In genomic region chr7:64392819-64393151, GRCm38 (mm10) we compare ENCODE assay signal across 7 mouse cellular contexts. TPM values are rescaled to one million over a fixed set of nuclear protein-coding genes. Genes with fewer than 3 reads are reported as not detected.
DNase-seq lines count a peak whose midpoint lies in the region; ATAC-seq and TF ChIP-seq lines count a peak whose summit lies in the region.

No protein-coding gene starts in this region.

- no peaks in the 10 kb centered on the region for H3K27me3 ChIP-seq in neural tube, embryonic 11.5 days (ENCODE audit: control insufficient read depth, insufficient read depth, low read length)
- H3K27me3 ChIP-seq in forebrain, embryonic 12.5 days = no peaks in the 10 kb centered on the region
- no peaks in the 10 kb centered on the region for H3K27me3 ChIP-seq in limb, embryonic 14.5 days (ENCODE audit: control insufficient read depth, insufficient read depth, low read length)
- no peaks in the 10 kb centered on the region for H3K27me3 ChIP-seq in stomach, embryonic 16.5 days (ENCODE audit: control insufficient read depth, insufficient read depth, low read length)

- no peak overlapping the region for H3K27ac ChIP-seq in neural tube, embryonic 11.5 days (ENCODE audit: low read depth, low read length)
- H3K27ac ChIP-seq in forebrain, embryonic 12.5 days = peak overlapping the region; percentile 75
- peak overlapping the region; percentile 85 for H3K27ac ChIP-seq in limb, embryonic 14.5 days (replicated peaks; ENCODE audit: low read depth, low read length)
- H3K27ac ChIP-seq in stomach, embryonic 16.5 days (ENCODE audit: low read length) = peak overlapping the region; percentile 90

- H3K9me3 ChIP-seq in neural tube, embryonic 11.5 days (ENCODE audit: control insufficient read depth, low read length) = no peaks in the 10 kb centered on the region
- H3K9me3 ChIP-seq in forebrain, embryonic 12.5 days = no peaks in the 10 kb centered on the region
- no peaks in the 10 kb centered on the region for H3K9me3 ChIP-seq in limb, embryonic 14.5 days (ENCODE audit: control insufficient read depth, low read length)
- H3K9me3 ChIP-seq in stomach, embryonic 16.5 days (replicated peaks; ENCODE audit: control insufficient read depth, low read length) = no peaks in the 10 kb centered on the region

- no peak for ATAC-seq in neural tube, embryonic 11.5 days (ENCODE audit: insufficient read depth, low FRiP score, low TSS enrichment)
- no peak for ATAC-seq in forebrain, embryonic 12.5 days (ENCODE audit: low FRiP score)
- ATAC-seq in limb, embryonic 14.5 days (ENCODE audit: low FRiP score, low read depth) = peak; percentile 23
- peak; percentile 65 for ATAC-seq in stomach, embryonic 16.5 days (ENCODE audit: insufficient read depth, low FRiP score)
- no peak for ATAC-seq in megakaryocyte-erythroid progenitor cell, adult 5-6 weeks (replicated peaks; ENCODE audit: low FRiP score, low TSS enrichment, poor library complexity, severe bottlenecking)

- H3K4me2 ChIP-seq in neural tube, embryonic 11.5 days (ENCODE audit: low read depth) = peak overlapping the region; percentile 46
- peak overlapping the region; percentile 95 for H3K4me2 ChIP-seq in forebrain, embryonic 12.5 days
- peak overlapping the region; percentile 62 for H3K4me2 ChIP-seq in limb, embryonic 14.5 days (replicated peaks; ENCODE audit: low read depth, low read length, severe bottlenecking)
- peak overlapping the region; percentile 64 for H3K4me2 ChIP-seq in stomach, embryonic 16.5 days (ENCODE audit: low read depth, low read length)

- peak overlapping the region; percentile 77 for H3K4me3 ChIP-seq in neural tube, embryonic 11.5 days (ENCODE audit: low read depth, low read length)
- H3K4me3 ChIP-seq in forebrain, embryonic 12.5 days (replicated peaks) = peak overlapping the region; percentile 70
- peak overlapping the region; percentile 74 for H3K4me3 ChIP-seq in limb, embryonic 14.5 days (replicated peaks; ENCODE audit: low read length)
- H3K4me3 ChIP-seq in stomach, embryonic 16.5 days (replicated peaks; ENCODE audit: low read length) = peak overlapping the region; percentile 93

- peak overlapping the region; percentile 55 for H3K9ac ChIP-seq in neural tube, embryonic 11.5 days (ENCODE audit: low read length)
- peak overlapping the region; percentile 77 for H3K9ac ChIP-seq in forebrain, embryonic 12.5 days
- peak overlapping the region; percentile 72 for H3K9ac ChIP-seq in limb, embryonic 14.5 days (ENCODE audit: low read depth, low read length, severe bottlenecking)
- H3K9ac ChIP-seq in stomach, embryonic 16.5 days (ENCODE audit: low read length) = peak overlapping the region; percentile 96

- WGBS in neural tube, embryonic 11.5 days = under 1% methylated on average over 15 of the region's 15 CpGs
- 1% methylated on average over 15 of the region's 15 CpGs for WGBS in forebrain, embryonic 12.5 days
- WGBS in limb, embryonic 14.5 days = 1% methylated on average over 15 of the region's 15 CpGs
- WGBS in stomach, embryonic 16.5 days = under 1% methylated on average over 15 of the region's 15 CpGs

- no peaks in the 10 kb centered on the region; the same call in 1 of the 2 replicates for H3K36me3 ChIP-seq in neural tube, embryonic 11.5 days (ENCODE audit: control insufficient read depth, insufficient read depth, low read length)
- peaks cover 18% of the 10 kb centered on the region for H3K36me3 ChIP-seq in forebrain, embryonic 12.5 days (replicated peaks)
- H3K36me3 ChIP-seq in limb, embryonic 14.5 days (ENCODE audit: control insufficient read depth, insufficient read depth, low read length) = peaks cover 19% of the 10 kb centered on the region
- 0 out of 2 replicates have a peak, but pooled peaks cover 3% of the 10 kb centered on the region for H3K36me3 ChIP-seq in stomach, embryonic 16.5 days (ENCODE audit: control insufficient read depth, insufficient read depth, low read length)

- no peak for DNase-seq in neural tube, embryonic 11.5 days (ENCODE audit: low spot score)
- no peak for DNase-seq in neural tube, embryonic 10.5 days (ENCODE audit: extremely low spot score, low spot score)
- no peak for DNase-seq in limb, embryonic 14.5 days (ENCODE audit: low spot score)
- DNase-seq in adrenal gland, adult (ENCODE audit: inconsistent age in 2 of 2, low spot score in 1 of 2) = no peak

- H3K4me1 ChIP-seq in neural tube, embryonic 11.5 days (ENCODE audit: control insufficient read depth, insufficient read depth, low read length) = peaks cover 4% of the 10 kb centered on the region
- peaks cover 24% of the 10 kb centered on the region for H3K4me1 ChIP-seq in forebrain, embryonic 12.5 days
- peaks cover 4% of the 10 kb centered on the region; the same call in 1 of the 2 replicates for H3K4me1 ChIP-seq in limb, embryonic 14.5 days (ENCODE audit: control insufficient read depth, insufficient read depth, low read length)
- peaks cover 7% of the 10 kb centered on the region for H3K4me1 ChIP-seq in stomach, embryonic 16.5 days (ENCODE audit: control insufficient read depth, insufficient read depth, low read length)

- TF ChIP-seq POLR2A in limb, embryonic 14.5 days (IDR thresholded peaks at IDR 0.05; ENCODE audit: borderline replicate concordance, extremely low read depth, insufficient read depth, insufficient read length) = no peak

RNA-seq across cellular contexts. Expression of gene Mcee, which starts 0.4 kb away (rescaled TPM):
- polyA plus RNA-seq in neural tube, embryonic 11.5 days (2014; fragmentation: Nextera tagmentation; extraction: Ambion mirVana) = 34.2 and 39.7 TPM in 2 replicates
- 30.7 and 34.9 TPM in 2 replicates for polyA plus RNA-seq in forebrain, embryonic 12.5 days (2016; fragmentation: Nextera tagmentation; extraction: Ambion mirVana)
- 26.9 and 37.8 TPM in 2 replicates for polyA plus RNA-seq in limb, embryonic 14.5 days (2012; rRNA removed)
- polyA plus RNA-seq in limb, embryonic 14.5 days (2014; fragmentation: Nextera tagmentation; extraction: Ambion mirVana) = 62.2 and 64.8 TPM in 2 replicates
- polyA plus RNA-seq in stomach, embryonic 16.5 days (2015; fragmentation: Nextera tagmentation; extraction: Ambion mirVana) = 84.1 and 93.7 TPM in 2 replicates
- 45.6 and 49.8 TPM in 2 replicates for total RNA-seq in megakaryocyte-erythroid progenitor cell, adult 5-6 weeks (2014; fragmentation: Nextera tagmentation)
- total RNA-seq in megakaryocyte-erythroid progenitor cell, adult 5-6 weeks (2017) = 80.3 and 112 TPM in 2 replicates

RNA-seq across cellular contexts. Expression of gene Mphosph10, which starts 0.7 kb away (rescaled TPM):
- polyA plus RNA-seq in neural tube, embryonic 11.5 days (2014; fragmentation: Nextera tagmentation; extraction: Ambion mirVana) = 51.9 and 54.4 TPM in 2 replicates
- 48.5 and 51.3 TPM in 2 replicates for polyA plus RNA-seq in forebrain, embryonic 12.5 days (2016; fragmentation: Nextera tagmentation; extraction: Ambion mirVana)
- 8.7 and 20.6 TPM in 2 replicates for polyA plus RNA-seq in limb, embryonic 14.5 days (2012; rRNA removed)
- polyA plus RNA-seq in limb, embryonic 14.5 days (2014; fragmentation: Nextera tagmentation; extraction: Ambion mirVana) = 38.9 and 39.6 TPM in 2 replicates
- polyA plus RNA-seq in stomach, embryonic 16.5 days (2015; fragmentation: Nextera tagmentation; extraction: Ambion mirVana) = 38.0 and 43.9 TPM in 2 replicates
- 62.4 and 71.1 TPM in 2 replicates for total RNA-seq in megakaryocyte-erythroid progenitor cell, adult 5-6 weeks (2014; fragmentation: Nextera tagmentation)
- total RNA-seq in megakaryocyte-erythroid progenitor cell, adult 5-6 weeks (2017) = 180 and 206 TPM in 2 replicates

RNA-seq across cellular contexts. Expression of gene Fan1, which starts 18.9 kb away (rescaled TPM):
- 6.1 and 6.4 TPM in 2 replicates for polyA plus RNA-seq in neural tube, embryonic 11.5 days (2014; fragmentation: Nextera tagmentation; extraction: Ambion mirVana)
- 9.1 and 10.2 TPM in 2 replicates for polyA plus RNA-seq in forebrain, embryonic 12.5 days (2016; fragmentation: Nextera tagmentation; extraction: Ambion mirVana)
- polyA plus RNA-seq in limb, embryonic 14.5 days (2012; rRNA removed) = 4.7 and 5.1 TPM in 2 replicates
- 5.1 and 5.8 TPM in 2 replicates for polyA plus RNA-seq in limb, embryonic 14.5 days (2014; fragmentation: Nextera tagmentation; extraction: Ambion mirVana)
- polyA plus RNA-seq in stomach, embryonic 16.5 days (2015; fragmentation: Nextera tagmentation; extraction: Ambion mirVana) = 5.4 and 5.7 TPM in 2 replicates
- total RNA-seq in megakaryocyte-erythroid progenitor cell, adult 5-6 weeks (2014; fragmentation: Nextera tagmentation) = 6.3 and 6.9 TPM in 2 replicates
- total RNA-seq in megakaryocyte-erythroid progenitor cell, adult 5-6 weeks (2017) = 6.3 and 9.0 TPM in 2 replicates

Comparison
In these comparisons a context has a peak if more than half of its experiments do, and no peak if none do; other contexts are left out.
1. ATAC-seq: peak in limb, embryonic 14.5 days (single experiment) and stomach, embryonic 16.5 days (single experiment); none in neural tube, embryonic 11.5 days (single experiment), forebrain, embryonic 12.5 days (single experiment) and megakaryocyte-erythroid progenitor cell, adult 5-6 weeks (single experiment).
2. Peak in every context shown above with its lines, with median percentiles within 50 percentile points of each other: H3K4me2 ChIP-seq, H3K4me3 ChIP-seq and H3K9ac ChIP-seq.